Comparison of ENCODE assay signal across 9 mouse cellular contexts in the genomic region with DNA sequence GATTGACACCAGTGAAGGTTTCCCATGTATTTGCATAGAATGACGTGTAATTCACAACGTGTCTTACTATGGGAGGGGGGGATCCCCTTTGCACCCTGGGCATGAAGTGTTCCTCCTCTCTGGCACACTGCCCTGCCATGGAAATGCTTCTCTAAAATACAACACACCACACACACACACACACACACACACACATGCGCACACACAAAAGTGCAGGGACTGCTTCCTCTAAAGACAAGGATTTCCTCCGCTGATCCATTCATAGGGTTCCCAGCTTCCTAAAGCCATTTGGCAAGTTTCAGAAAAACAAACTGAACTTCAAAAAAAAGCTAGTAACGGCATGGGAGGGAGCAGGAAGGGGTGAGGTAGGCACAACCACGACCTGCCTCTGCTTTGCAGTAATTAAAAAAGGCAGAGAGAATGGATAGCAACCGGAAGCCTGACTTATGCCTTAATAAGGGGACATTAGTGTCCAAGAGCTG. TPM values are rescaled to one million over a fixed set of nuclear protein-coding genes. Genes with fewer than 3 reads are reported as not detected.
DNase-seq lines count a peak whose midpoint lies in the region; ATAC-seq and TF ChIP-seq lines count a peak whose summit lies in the region.
"Had no signal": no experiment of that assay in that cellular context is flagged by ENCODE, and none has a peak within 500 bp of the region (broad histone marks: within the 10 kb centered on the region; RNA-seq: fewer than 3 reads in every experiment).

No protein-coding gene starts in this region.

- peak; percentile 29 for DNase-seq in CD4-positive helper T cell, adult 2 months (ENCODE audit: low read depth, low spot score)
- peak; percentile 60 for DNase-seq in adrenal gland, adult 2 months
- DNase-seq in heart, postnatal 10 days, result peak; percentile 49 to 58
- DNase-seq in lung, embryonic 14.5 days, result peak; percentile 60
- no peak for DNase-seq in layer of hippocampus, postnatal 25 days (ENCODE audit: extremely low spot score in 1 of 2, low spot score in 1 of 2)
- DNase-seq in thymus, postnatal 36 days, result no peak
- DNase-seq: thymus, postnatal 4 days had no signal

- 0 out of 2 replicates have a peak, but pooled peaks have one; percentile 43 for ATAC-seq in lung, embryonic 14.5 days (ENCODE audit: insufficient read depth)
- no peak for ATAC-seq in forebrain, embryonic 13.5 days

- TF ChIP-seq CTCF in lung, embryonic 14.5 days (IDR thresholded peaks at IDR 0.05; ENCODE audit: low read depth), result no peak

- H3K27me3 ChIP-seq in lung, embryonic 14.5 days (ENCODE audit: insufficient read depth, low read length), result no peaks in the 10 kb centered on the region
- no peaks in the 10 kb centered on the region for H3K27me3 ChIP-seq in forebrain, embryonic 13.5 days
- H3K27me3 ChIP-seq: forebrain, embryonic 15.5 days had no signal

- no peak overlapping the region for H3K27ac ChIP-seq in lung, embryonic 14.5 days (ENCODE audit: low read depth)
- no peak overlapping the region for H3K27ac ChIP-seq in forebrain, embryonic 13.5 days

- no peaks in the 10 kb centered on the region for H3K4me1 ChIP-seq in lung, embryonic 14.5 days (ENCODE audit: insufficient read depth)
- H3K4me1 ChIP-seq in forebrain, embryonic 13.5 days, result peaks cover 15% of the 10 kb centered on the region

- no peak overlapping the region for H3K4me2 ChIP-seq in lung, embryonic 14.5 days
- no peak overlapping the region for H3K4me2 ChIP-seq in forebrain, embryonic 13.5 days
- H3K4me2 ChIP-seq: forebrain, embryonic 15.5 days had no signal

- peaks cover 3% of the 10 kb centered on the region; the same call in 1 of the 2 replicates for H3K9me3 ChIP-seq in lung, embryonic 14.5 days (ENCODE audit: low read depth, low read length)
- peaks cover 3% of the 10 kb centered on the region; the same call in 1 of the 2 replicates for H3K9me3 ChIP-seq in forebrain, embryonic 13.5 days (replicated peaks)
- H3K9me3 ChIP-seq: forebrain, embryonic 15.5 days had no signal

- intact Hi-C loops in heart, postnatal 10 days (cut with DNase I), result loop anchor here (2.0 kb wide), 1 partner anchor 15 kb away; no protein-coding TSS in a partner anchor

- 38% methylated on average over 7 of the region's 7 CpGs for WGBS in lung, embryonic 14.5 days
- WGBS in forebrain, embryonic 13.5 days, result 59% methylated on average over 7 of the region's 7 CpGs

- no peak overlapping the region for H3K9ac ChIP-seq in lung, embryonic 14.5 days
- no peak overlapping the region for H3K9ac ChIP-seq in forebrain, embryonic 13.5 days
- H3K9ac ChIP-seq: forebrain, embryonic 15.5 days had no signal

- H3K36me3 ChIP-seq in lung, embryonic 14.5 days (ENCODE audit: insufficient read depth), result no peaks in the 10 kb centered on the region
- H3K36me3 ChIP-seq in forebrain, embryonic 13.5 days (ENCODE audit: poor library complexity, severe bottlenecking), result 0 out of 2 replicates have a peak, but pooled peaks cover under 1% of the 10 kb centered on the region
- H3K36me3 ChIP-seq: forebrain, embryonic 15.5 days had no signal

- H3K4me3 ChIP-seq in lung, embryonic 14.5 days (ENCODE audit: low read depth, low read length), result no peak overlapping the region
- H3K4me3 ChIP-seq in forebrain, embryonic 13.5 days, result no peak overlapping the region
- H3K4me3 ChIP-seq: forebrain, embryonic 15.5 days had no signal

RNA-seq across cellular contexts. Expression of a gene that starts 20.5 kb away (rescaled TPM):
- total RNA-seq in adrenal gland, adult 2 months (2021), result 10 to 100 TPM in 1 of 2 experiments, 1 to 10 TPM in 1; 9.1 to 12.0 TPM
- polyA plus RNA-seq in adrenal gland, adult 2 months (2012; rRNA removed), result 26.8 and 32.2 TPM in 2 replicates
- 10 to 100 TPM; 69.5 to 79.2 TPM for total RNA-seq in heart, postnatal 10 days (2021)
- polyA plus RNA-seq in lung, embryonic 14.5 days (2014; fragmentation: Nextera tagmentation; extraction: Ambion mirVana), result 17.4 and 19.0 TPM in 2 replicates
- total RNA-seq in layer of hippocampus, postnatal 25 days (2021), result 10 to 100 TPM; 14.2 to 14.7 TPM
- 15.3 and 18.7 TPM in 2 replicates for polyA plus RNA-seq in forebrain, embryonic 13.5 days (2015; fragmentation: Nextera tagmentation; extraction: Ambion mirVana)

Comparison
In these comparisons a context has a peak if more than half of its experiments do, and no peak if none do; other contexts are left out.
1. DNase-seq: peak in CD4-positive helper T cell, adult 2 months (single experiment), adrenal gland, adult 2 months (single experiment), heart, postnatal 10 days (2 of 2) and lung, embryonic 14.5 days (single experiment); none in layer of hippocampus, postnatal 25 days (0 of 2) and thymus, postnatal 36 days (0 of 2).
2. RNA of a gene that starts 20.5 kb away (total RNA-seq): 69.5 to 79.2 TPM in heart, postnatal 10 days; 14.2 to 14.7 TPM in layer of hippocampus, postnatal 25 days and 9.1 to 12.0 TPM in adrenal gland, adult 2 months; every median in the first group is over 4 times any median in the second.